Mouse (Mus musculus) ES-Bruce4 (cell line): ENCODE data around the gene Cd47.

Source experiments
- CTCF ChIP-seq: IDR thresholded peaks from one replicate; pipeline ENCODE4 v1.8.1; 2011; ENCODE audit warnings: low read depth, low read length
- EP300 ChIP-seq: IDR thresholded peaks from 2 replicates; pipeline ENCODE4 v1.6.1; 2011; ENCODE audit warnings: low read depth, low read length; ENCODE audit not compliant: insufficient read depth
- POLR2A ChIP-seq: IDR thresholded peaks from one replicate; pipeline ENCODE4 v1.8.1; 2011; ENCODE audit warnings: low read length; ENCODE audit not compliant: insufficient read depth

DNA sequence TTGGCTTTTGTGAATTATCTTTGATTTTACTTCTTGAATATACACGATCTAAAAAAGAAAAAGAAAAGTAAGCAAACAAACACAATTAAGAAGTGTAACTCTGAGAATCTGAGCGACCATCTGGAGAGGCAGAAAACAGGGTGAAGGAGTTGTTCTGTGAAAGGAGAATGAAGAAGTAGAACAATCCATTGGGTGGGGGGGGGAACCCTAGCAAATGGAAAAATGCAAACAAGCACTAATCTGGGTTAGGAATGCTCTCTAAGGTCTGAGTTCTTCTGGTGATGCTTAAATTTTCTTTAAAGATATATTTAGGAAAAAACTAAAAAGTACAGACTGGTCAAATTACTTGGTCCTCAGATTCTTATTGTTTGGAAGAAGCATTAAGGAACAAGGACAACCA lies 11.6 kb downstream of the Cd47 start:
- TF ChIP-seq CTCF (no peak), POLR2A (no peak), EP300 (no peak)
